Mouse (Mus musculus): ENCODE data around the gene Ivns1abp. TPM values are rescaled to one million over a fixed set of nuclear protein-coding genes. Genes with fewer than 3 reads are reported as not detected.

Ivns1abp gene
- polyA plus RNA-seq, 1 experiment, result 203 TPM

GRCm38 (mm10) chr1:151310511-151310910 is 33.8 kb upstream of the Ivns1abp start:
- no peak for DNase-seq (ENCODE audit: low read depth)
- TF ChIP-seq CTCF (IDR thresholded peaks at IDR 0.05; ENCODE audit: borderline replicate concordance, extremely low read depth, insufficient read depth, insufficient read length) (no peak), POLR2A (IDR thresholded peaks at IDR 0.05; ENCODE audit: borderline replicate concordance, extremely low read depth, insufficient read depth, insufficient read length, poor library complexity, severe bottlenecking) (no peak)

GRCm38 (mm10) chr1:151311379-151311778 is 32.9 kb upstream of the Ivns1abp start:
- TF ChIP-seq CTCF (IDR thresholded peaks at IDR 0.05; ENCODE audit: borderline replicate concordance, extremely low read depth, insufficient read depth, insufficient read length), result no peak
- TF ChIP-seq POLR2A (IDR thresholded peaks at IDR 0.05; ENCODE audit: borderline replicate concordance, extremely low read depth, insufficient read depth, insufficient read length, poor library complexity, severe bottlenecking), result no peak
- DNase-seq (ENCODE audit: low read depth), result peak; percentile 35

DNA sequence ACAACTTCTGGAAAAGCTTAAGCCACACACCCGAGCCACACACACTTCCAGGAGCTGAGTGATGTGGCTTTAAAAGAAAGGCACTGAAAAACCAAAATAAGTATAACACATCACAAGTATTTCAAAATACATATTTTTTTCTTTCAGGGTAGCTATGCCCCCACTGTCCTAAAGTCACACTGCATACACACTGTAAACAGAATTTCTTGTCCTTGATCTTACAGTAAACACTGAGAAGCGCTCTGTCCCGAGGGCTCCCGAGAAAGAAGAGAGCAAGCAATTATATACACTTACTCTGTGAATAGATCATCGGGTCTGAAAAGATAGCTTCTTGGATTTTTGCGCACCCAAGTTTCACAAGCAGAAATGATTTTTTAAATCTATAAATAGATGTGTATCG is 25.0 kb upstream of the Ivns1abp start:
- no peak for DNase-seq (ENCODE audit: low read depth)
- no peak for TF ChIP-seq POLR2A (IDR thresholded peaks at IDR 0.05; ENCODE audit: borderline replicate concordance, extremely low read depth, insufficient read depth, insufficient read length, poor library complexity, severe bottlenecking)
- TF ChIP-seq CTCF (IDR thresholded peaks at IDR 0.05; ENCODE audit: borderline replicate concordance, extremely low read depth, insufficient read depth, insufficient read length), result no peak

GRCm38 (mm10) chr1:151320408-151320807 is 23.9 kb upstream of the Ivns1abp start:
- TF ChIP-seq POLR2A (IDR thresholded peaks at IDR 0.05; ENCODE audit: borderline replicate concordance, extremely low read depth, insufficient read depth, insufficient read length, poor library complexity, severe bottlenecking) (no peak), CTCF (IDR thresholded peaks at IDR 0.05; ENCODE audit: borderline replicate concordance, extremely low read depth, insufficient read depth, insufficient read length) (no peak)
- no peak for DNase-seq (ENCODE audit: low read depth)

GRCm38 (mm10) chr1:151325328-151325727 is 18.9 kb upstream of the Ivns1abp start:
- TF ChIP-seq POLR2A (IDR thresholded peaks at IDR 0.05; ENCODE audit: borderline replicate concordance, extremely low read depth, insufficient read depth, insufficient read length, poor library complexity, severe bottlenecking) (no peak), CTCF (IDR thresholded peaks at IDR 0.05; ENCODE audit: borderline replicate concordance, extremely low read depth, insufficient read depth, insufficient read length) (no peak)
- no peak for DNase-seq (ENCODE audit: low read depth)

DNA sequence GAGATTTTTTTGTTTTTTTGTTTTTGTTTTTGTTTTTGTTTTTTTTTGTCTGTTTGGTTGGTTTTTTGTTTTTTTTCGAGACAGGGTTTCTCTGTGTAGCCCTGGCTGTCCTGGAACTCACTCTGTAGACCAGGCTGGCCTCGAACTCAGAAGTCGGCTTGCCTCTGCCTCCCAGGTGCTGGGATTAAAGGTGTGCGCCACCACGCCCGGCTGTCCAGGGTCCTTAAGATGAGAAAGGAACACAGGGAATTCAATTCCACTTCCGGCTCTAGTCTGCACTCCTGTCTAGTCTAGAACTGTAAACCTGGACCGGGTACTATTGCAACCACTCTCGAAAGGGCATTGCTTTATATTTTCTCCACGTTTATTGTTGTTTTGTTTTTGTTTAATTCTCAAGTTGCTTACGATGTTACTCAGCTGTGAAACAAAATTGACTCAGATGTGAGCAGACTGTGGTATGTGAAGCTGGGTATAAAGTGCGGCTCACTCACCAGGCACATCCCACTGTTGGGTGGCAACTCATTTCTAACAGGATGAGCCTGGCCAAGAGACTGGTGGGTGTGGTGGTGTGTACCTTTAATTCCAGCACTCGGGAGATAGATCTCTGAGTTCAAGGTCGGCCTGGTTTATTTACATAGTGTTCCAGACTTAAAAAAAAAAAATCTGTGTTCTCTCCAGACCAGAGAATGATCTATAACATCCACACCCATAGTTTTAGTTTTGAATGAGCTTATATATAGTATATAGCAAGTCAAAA is 15.8 kb upstream of the Ivns1abp start:
- TF ChIP-seq CTCF (IDR thresholded peaks at IDR 0.05; ENCODE audit: borderline replicate concordance, extremely low read depth, insufficient read depth, insufficient read length), result no peak
- no peak for TF ChIP-seq POLR2A (IDR thresholded peaks at IDR 0.05; ENCODE audit: borderline replicate concordance, extremely low read depth, insufficient read depth, insufficient read length, poor library complexity, severe bottlenecking)
- no peak for DNase-seq (ENCODE audit: low read depth)

- DNase-seq (ENCODE audit: low read depth), result no peak
- TF ChIP-seq CTCF (IDR thresholded peaks at IDR 0.05; ENCODE audit: borderline replicate concordance, extremely low read depth, insufficient read depth, insufficient read length) (no peak), POLR2A (IDR thresholded peaks at IDR 0.05; ENCODE audit: borderline replicate concordance, extremely low read depth, insufficient read depth, insufficient read length, poor library complexity, severe bottlenecking) (no peak)
Measured at GRCm38 (mm10) chr1:151329601-151330000, 14.7 kb upstream of the Ivns1abp start.

- no peak for DNase-seq (ENCODE audit: low read depth)
- TF ChIP-seq CTCF (IDR thresholded peaks at IDR 0.05; ENCODE audit: borderline replicate concordance, extremely low read depth, insufficient read depth, insufficient read length) (no peak), POLR2A (IDR thresholded peaks at IDR 0.05; ENCODE audit: borderline replicate concordance, extremely low read depth, insufficient read depth, insufficient read length, poor library complexity, severe bottlenecking) (no peak)
Measured at GRCm38 (mm10) chr1:151332819-151333218, 11.5 kb upstream of the Ivns1abp start.

DNA sequence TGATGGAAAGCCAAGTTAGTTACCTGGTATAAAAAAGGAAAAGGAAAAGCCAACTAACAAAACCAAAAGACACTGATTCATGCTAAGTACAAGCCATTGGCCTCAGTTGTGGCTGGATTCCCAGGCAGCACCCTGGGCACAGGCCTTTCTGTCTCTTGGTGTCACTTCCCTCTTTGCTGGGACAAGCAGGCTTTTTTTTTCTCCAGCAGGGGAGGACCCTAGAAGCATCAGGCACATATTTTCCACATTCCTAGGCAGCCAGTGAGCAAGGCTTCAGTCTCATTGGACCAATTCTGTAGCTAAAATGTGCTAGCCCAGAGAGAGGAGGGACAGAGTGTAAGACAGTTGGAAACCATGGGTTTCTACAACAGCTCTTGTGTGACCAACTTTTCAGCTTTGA is 6.0 kb upstream of the Ivns1abp start:
- DNase-seq (ENCODE audit: low read depth), result no peak
- no peak for TF ChIP-seq CTCF (IDR thresholded peaks at IDR 0.05; ENCODE audit: borderline replicate concordance, extremely low read depth, insufficient read depth, insufficient read length)
- TF ChIP-seq POLR2A (IDR thresholded peaks at IDR 0.05; ENCODE audit: borderline replicate concordance, extremely low read depth, insufficient read depth, insufficient read length, poor library complexity, severe bottlenecking), result no peak

GRCm38 (mm10) chr1:151338941-151339340 is 5.3 kb upstream of the Ivns1abp start:
- peak; percentile 33 for DNase-seq (ENCODE audit: low read depth)

DNA sequence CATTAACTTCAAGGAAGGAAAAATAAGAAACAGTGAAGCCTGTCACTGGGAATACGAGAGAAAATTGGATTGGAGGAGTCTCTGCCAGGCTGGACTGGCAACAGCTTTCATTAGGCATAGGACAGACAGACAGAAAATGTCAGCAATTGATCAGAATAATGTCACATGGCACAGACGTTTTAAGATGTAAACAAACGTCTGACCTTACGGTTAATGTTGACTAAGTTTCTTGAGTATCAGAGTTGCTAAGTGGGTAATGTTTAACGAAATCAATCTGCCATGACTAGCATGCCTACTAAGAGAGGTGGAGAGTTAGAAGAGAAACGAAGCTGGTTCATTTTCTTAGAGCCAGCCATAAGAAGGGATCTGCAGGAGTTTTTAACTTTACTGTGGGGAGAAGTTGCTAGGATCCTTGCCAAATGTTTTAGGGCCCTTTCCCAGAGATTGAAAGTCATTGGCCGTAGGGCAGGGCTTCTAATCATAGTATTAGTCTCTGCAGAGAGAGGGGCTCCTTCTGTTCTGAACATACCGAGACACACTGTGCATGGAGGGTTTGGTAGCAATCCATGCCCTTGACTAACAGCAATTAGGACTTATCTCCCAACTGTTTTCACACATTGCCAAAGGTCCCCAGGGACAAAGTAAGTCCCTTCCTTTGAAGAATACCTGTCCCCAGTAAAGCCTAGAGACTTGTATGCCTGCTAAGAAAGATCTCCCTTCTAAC is 2.8 kb upstream of the Ivns1abp start:
- TF ChIP-seq POLR2A (IDR thresholded peaks at IDR 0.05; ENCODE audit: borderline replicate concordance, extremely low read depth, insufficient read depth, insufficient read length, poor library complexity, severe bottlenecking), result no peak
- no peak for TF ChIP-seq CTCF (IDR thresholded peaks at IDR 0.05; ENCODE audit: borderline replicate concordance, extremely low read depth, insufficient read depth, insufficient read length)
- DNase-seq (ENCODE audit: low read depth), result no peak

More at GRCm38 (mm10) chr1:151338941-151339340, 5.3 kb upstream of the Ivns1abp start:
- no peak for TF ChIP-seq POLR2A (IDR thresholded peaks at IDR 0.05; ENCODE audit: borderline replicate concordance, extremely low read depth, insufficient read depth, insufficient read length, poor library complexity, severe bottlenecking)
- no peak for TF ChIP-seq CTCF (IDR thresholded peaks at IDR 0.05; ENCODE audit: borderline replicate concordance, extremely low read depth, insufficient read depth, insufficient read length)

Data from brain, embryonic 14.5 days (tissue).